Mouse (Mus musculus) ovary, postnatal 10 days (tissue): ENCODE measurements at regions not wholly inside any gene's neighbourhood (a gene's known extent, or its start where the extent isn't known, plus 50 kb on each side); places are given as distances from the start of the nearest gene placed in this dataset.

Source experiments
- DNase-seq: peaks from one replicate; pipeline ENCODE4 v3.0.0; 2022; ENCODE audit warnings: low spot score

DNA sequence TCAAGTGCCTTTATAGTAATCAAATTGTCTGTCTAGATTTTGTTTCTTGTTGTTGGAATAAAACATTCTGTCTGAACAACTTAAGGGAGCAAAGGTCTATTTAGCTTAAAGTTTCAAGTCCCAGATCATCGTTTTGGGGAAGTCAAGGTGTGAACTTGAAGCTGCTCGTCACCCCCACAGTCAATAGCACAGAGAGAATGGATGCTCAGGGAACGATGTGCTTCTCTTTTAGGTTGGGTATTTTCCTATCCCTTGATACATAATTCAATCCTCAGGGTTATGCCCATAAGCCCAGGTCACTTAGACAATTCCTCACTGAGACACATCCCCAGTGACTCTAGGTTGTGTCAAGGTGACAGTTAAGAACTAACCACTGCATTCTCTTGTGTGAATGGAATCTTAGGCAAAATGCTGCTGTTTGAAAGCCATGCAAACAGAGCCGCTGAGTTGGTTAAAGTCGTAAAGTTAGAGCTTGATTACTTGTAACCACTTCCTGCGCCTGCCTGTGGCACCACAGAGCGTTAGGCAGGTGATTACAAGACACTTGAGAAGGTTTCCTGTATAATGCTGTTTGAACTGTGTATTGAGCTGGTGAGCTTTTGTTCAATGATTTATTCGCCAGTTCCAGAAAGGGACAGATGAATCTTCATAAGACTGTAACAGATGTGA, 170.2 kb downstream of the Btg1 start:
- DNase-seq, result no peak

DNA sequence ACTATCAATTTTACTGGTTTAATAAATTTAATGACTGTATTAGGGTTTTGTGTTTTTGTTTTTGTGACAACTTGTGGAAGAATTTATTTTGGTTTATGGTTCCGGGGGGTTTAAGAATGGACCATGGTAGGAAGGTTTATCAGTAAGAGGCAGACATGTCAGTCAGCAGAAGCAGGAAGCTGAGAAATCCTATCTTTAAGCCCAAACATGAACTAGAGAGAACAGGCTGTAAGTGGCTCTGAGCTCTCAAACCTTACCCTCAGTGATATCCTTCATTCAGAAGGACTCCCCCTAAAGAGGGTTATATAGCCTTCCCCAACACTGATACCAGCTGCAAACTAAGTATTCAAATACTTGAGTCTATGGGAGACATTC, 170.8 kb downstream of the Btg1 start:
- no peak for DNase-seq

DNA sequence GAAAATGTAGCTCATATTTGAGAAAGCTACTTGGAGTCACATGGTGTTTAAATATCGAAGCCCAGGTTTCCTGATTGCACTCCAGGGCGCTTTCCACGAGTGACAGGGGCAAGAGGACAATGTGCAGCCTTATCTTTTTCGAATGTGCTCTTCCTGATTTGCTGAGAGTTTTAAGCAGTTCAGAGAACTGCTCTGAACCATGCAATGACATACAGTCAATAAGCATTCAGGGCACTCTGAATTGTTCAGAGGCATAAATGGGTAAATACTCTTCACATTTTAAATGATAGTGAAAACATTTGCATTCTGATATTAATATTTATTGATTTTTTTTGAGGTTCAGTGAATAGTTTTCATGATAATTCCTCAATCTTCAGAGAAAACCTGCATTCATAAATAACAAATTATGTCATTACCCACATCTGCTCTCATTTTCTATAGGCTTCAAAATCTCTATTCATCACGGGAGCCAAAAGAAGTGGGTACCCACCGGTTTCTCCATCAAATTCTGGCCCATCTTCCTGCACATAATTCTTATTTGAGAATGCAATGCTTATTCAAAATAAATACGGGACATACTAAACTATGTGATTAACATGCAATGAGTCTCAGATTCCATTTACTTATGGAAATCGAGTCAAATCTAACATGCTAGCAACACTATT, 171.7 kb downstream of the Btg1 start:
- DNase-seq, result no peak

DNA sequence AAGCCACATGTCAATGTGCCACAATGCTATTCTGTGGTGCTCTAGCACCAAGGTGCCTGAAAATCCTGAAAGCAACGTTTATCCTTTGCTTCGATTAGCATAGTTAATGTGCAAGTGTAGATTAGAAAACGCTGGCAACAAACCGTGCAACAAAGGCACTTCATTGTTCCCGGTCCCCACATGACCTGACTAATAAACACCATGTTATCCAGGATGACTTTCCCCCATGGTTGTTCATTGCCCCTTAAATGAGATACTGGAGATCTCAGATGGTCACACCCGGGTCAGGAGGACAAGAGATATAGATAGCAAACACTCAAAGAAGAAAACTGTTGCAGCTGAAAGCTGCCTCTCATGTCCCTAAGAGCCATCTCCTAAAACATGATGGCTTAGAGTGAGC, 180.3 kb downstream of the Btg1 start:
- no peak for DNase-seq

DNA sequence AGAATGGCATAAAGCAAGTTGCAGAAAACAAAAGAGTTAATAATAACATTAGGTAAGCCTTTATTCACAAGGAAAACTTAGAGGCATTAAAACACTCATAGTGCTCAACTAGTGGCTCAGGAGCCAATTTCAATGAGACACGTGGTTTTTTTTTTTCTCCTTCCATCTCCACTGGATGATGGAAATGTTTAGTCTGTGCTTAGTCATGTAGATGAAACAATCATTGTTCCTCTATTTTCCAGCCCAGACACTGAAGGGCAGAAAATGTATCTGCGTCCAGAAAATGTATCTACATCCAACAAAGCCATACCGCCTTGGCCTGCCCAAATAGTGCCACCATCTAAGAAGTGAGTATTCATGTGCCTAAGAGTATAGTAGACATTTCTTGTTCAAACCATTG, 184.0 kb downstream of the Btg1 start:
- DNase-seq, result no peak

DNA sequence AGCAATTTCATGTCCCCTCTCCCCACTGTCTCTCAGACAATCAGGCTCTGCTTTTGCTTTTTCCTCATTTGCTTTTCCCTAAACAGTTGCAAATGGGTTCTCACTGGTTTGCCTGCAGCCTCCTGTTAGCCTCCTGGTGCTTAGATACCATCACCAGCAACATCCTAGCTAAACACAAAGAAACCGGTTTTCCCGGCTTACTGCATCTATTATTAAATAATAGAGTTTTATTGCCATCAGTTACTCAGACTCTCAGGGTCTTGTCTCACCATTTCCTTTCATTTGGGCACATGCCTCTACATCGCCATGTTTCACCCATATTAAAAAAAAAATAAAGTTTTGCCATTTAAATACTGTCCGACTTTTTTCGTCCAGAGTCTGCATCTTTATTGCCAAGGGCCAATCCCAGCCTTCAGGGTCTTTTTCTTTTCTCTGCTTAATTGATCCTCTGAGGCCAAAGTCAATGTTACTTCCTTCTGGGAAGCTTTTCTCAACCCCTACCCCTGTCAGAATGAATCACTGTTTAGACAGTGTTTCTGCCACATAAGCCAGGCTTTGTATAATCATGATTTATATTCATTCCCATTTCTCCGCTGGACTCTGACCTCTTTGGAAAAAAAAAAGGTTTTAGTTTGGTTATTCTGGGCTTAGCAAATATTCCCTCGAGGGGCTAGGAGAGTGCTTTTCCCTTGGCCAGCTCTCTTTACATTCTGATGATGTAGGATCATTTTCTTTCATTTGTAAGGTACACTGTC, 187.4 kb downstream of the Btg1 start:
- no peak for DNase-seq

DNA sequence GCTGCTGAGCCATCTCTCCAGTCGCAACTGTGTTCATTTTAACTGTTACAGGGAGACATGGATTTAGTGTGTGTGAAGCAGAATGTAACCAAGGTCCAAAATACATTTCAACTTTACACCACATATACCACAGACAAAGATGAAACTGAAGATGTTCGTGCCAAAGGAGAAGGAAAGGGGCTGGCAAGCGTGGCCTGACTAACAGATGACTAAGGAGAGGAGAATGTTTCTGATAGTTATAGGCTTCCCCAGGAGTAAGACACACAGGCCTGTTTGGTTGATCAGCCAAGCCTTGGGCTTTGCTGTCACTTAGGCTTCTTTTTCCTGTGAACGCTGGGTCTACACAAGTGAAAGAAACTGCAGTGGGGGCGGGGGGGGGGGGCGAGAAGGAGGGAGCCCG, 189.8 kb downstream of the Btg1 start:
- DNase-seq, result no peak

DNA sequence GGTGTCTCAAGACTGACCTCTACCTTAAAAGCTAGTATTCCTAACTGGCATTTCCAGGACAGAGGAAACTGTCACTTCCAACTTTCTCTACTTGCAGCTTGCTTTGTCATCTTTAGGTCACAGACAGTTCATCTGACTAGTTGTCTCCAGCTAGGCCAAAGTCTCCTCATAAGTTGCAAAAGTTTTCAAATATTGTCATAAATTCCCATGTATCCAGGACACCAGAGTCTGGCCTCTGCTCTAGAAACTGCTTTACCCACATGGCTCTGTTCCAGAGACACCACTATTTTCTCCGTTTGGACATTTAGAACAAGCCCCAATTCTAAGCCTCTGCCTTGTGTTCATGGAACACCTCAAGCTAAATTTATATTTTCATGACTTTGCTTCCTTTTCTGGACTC, 205.0 kb downstream of the Btg1 start:
- no peak for DNase-seq

DNA sequence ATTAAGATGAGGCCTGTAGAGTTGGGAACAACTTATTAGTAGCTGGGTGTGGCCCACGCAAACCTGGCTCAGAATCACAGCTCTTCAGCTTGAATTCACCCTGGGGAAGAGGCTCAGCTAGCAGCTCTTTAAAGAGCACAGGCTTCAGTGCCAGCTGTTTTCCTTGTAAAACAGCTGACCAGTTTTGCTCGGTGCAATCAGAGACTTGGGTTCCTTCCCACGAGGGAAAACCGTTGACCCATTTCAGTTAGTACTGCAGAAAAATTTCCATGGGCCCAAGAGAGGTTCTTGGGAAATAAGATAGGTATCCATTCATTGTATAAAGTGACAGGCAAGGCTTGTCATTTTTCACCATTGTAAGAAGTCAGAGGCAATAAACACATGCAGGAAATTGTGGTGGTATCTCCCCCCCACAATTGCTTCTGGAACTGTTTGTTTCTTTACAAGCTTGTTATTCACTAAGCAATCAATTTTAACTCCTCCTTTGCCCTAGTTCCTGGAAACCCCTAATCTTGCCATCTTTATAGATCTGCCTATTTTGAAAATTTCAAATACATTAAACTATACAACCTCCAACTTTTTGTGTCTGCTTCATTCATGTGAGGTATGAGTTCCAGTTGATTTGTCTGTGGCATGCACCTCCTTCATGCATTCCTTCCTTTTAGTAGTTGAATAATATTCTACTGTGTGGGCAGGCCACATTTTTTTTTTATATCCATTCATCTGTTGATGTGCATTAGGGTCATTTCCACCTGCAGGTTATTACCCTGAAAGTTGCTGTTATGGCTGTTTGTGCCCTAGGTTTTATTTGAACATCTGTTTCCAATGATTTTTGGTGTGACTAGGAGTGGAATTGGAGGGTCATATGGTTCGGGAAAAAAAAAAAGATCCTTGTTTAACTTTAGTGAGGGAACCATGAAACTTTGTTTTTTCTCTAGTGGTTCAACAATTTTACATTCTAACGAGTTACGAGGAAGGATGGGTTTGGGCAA, 205.8 kb downstream of the Btg1 start:
- DNase-seq, result no peak

DNA sequence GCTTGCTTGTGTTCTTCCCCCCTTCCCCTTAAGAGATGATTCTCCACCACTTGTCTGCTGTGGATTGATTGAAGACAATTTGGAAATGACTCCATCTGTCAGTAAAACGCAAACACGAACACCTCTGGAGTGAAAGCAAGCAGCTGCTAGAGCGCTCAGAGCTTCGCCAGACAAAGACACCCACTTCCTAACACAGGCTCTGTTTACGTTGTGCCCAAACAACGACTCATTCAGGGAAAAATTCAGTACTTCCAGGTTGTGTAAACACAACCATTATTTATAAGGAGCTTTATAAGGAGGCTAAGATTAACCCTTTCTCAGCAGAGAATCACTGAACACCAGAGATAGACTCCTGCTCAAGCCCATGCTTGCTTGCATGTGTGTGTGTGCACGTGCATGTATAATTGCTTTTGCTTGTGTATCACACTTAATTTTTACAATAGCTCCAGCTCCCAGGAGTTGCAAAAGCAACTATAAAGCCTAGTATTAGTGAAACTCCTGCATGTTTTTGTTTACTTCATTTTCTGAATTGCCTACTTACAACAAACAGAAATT, 209.5 kb downstream of the Btg1 start:
- no peak for DNase-seq

DNA sequence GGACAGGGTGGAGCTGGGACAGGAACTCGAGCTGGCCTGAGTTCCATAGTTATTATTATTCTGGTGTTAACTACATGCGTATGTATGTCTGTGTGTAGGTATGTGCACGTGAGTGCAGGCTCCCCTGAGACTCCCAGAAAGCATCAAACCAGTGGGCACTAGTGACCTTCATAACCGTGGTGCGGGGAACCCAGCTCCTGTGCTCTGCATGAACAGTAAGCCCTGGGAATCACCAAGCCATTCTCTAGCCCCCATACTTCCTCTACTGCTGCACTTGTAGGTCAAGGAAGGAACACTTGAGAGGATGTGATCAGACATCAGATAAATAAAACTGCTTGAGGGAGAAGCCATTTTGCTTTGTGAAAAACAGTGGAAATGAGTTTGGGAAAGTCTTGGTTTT, 211.2 kb downstream of the Btg1 start:
- no peak for DNase-seq

DNA sequence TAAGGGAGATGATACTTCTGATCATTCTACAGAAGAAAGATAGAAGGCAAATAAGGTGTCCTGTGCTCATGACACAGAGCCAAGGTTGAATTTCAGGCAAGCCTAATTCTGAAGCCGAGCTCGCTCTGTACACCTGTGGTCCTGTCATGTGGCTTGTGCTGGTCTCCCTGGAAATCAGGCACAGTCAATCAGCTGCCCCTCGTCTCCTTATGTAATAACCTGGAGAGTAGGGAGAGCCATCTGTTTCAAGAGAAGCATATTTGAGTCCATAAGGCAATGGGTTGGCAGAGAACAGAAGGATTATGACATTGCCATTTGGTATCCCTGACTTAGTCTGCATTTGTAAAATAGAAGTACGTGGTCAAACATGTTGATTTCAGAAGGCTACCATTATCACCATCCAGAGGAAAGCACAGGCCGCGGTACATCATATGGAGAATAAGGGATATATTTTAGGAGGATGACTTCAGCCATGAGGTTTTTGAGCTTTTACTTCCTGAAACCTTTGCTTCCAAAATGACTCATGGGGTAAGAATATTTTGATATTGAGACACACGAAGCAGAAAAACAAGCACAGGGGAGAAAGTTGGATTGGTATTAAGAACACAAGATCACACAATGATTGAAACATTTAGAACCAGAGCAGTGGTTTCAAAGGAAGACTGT, 211.9 kb downstream of the Btg1 start:
- no peak for DNase-seq

DNA sequence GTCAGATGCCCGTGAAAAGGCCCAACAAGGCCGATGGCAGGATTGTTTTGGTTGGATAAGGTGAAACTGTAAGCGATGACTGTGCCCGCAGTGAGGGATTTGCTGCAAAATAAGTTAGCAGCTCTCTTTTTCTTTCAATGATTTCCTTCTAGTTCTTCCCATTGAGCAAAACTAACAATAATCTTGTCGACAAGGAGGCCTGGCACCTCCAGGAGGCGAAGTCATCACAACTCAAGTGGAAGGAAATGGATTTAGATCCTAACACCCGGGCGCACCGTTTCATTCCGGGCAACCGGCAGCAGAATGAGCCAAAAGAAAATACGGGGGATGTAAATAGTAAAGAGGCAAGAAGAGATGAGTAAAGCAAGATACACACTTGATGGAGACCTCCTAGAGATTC, 214.3 kb downstream of the Btg1 start:
- no peak for DNase-seq

DNA sequence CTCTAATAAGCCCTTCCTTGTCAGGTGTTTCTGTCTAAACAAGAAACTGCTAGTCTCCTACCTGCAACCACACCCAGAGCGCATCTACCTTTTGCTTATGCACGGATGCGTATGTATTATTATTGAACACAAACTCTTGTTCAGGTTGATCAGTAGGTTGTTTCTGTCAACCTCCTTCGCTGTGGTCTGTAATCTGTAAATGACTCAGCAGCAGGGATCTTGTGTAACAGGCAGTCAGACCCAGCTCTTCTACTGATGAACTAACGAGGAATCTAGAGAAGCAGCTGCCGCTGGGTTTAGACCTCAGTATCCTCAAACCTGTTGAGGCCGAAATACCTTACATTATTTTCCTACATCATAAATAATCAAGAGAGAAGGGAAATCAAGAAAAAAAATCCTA, 220.4 kb downstream of the Btg1 start:
- DNase-seq, result no peak

DNA sequence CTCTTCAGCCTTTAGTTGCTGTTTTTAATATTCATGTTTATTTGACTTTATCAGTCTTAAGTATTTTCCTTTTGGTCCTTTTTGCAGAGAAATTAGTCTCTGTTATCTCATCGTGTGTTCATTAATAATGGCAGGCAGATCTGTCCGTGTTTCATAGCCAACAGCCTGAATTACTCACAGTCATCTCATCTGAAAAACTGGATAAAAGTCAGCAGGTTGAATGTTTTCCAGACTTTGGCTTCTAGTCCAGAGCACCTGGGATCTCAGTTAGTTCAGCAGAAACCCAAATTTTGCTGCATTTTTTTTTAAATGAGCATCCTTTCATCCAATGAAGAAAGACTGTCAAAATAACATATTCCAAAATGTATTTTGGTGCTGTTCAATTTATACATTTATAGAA, 224.3 kb downstream of the Btg1 start:
- no peak for DNase-seq

DNA sequence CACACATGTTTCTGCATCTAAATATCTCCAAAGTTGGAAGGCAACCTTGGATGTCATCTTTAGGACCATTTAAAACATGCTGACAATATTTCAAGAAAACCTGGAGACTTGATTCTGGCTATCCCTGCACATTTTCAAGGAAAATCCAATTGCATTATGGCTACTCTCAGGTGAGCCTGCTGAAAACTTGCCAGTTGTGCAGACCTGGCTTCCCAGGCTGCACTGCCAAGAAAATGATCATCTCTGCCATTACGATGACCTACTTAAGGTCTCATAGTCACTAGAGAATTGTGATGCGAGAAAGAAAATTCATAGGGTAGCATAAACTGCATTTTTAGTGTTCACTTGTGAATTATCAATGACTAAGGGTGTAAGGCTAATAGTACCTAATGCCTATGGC, 225.2 kb downstream of the Btg1 start:
- DNase-seq, result no peak

DNA sequence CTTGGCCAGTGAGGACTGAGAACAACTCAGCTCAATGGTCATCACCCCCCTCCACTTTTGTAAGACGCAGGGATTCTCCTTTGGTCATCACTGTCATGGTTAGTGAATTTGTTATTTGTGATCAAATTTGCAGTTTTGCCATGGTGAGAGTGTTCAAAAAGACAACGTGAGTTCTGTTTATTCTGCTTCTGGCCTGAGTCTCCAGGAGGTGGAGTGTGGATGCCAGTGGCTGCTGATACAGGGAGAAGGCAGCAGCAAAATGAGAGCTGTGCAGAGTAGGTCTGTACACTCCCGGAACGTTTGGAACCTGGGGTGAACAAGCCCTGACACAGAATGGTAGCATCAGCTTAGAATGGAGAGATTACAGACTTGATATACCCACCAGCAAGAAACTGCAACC, 229.1 kb downstream of the Btg1 start:
- no peak for DNase-seq

DNA sequence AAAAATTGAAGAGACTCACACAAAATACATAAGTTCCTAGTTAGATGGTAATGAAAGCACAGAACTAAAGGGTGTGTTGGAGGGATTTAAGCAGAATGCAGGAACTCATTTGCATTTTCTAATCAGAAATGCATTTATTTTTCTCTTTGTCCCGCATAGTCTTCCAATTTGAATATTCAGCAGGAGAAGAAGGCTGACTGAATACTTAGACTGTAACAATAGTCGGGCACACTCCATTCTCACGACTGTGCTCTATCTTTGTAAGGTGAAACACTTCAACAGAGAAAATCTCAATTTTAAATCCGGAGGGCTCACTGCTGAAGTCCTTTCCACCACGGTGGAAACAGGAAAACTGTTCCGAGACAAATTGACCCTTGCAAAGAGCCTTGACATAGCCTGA, 230.2 kb downstream of the Btg1 start:
- no peak for DNase-seq

DNA sequence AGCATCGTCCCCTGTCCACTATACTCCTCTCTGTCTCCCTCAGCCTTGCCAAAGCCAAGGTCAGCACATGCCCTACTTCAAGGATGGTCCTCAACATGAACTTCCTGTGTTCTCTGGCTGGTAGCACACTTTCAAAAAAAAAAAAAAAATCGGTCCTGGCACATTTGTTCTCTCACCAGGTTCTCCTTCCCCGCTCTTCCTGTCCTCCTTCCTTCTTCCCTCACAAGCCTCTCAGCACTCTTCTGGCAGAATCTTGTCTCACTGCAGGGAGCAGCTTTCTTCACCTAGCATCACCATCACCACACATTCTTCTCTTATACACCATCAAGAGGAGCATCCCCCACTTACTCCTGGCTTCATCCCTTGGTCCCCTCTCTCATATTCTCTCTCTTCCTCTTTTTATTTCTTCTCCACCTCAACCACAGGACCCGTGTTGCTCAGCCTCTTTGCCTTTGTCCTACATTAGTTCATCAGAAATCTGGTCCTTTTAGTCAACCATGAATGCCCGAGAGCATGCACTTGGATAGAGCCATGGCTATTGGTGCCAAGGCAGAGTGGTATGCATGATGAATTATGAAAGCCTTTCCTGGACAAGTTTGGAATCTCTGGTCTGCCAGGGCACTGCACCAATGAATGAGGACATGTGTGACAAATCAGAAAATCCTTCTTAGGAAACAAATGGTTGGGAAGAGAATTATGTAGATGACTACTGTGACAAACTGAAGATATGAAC, 230.8 kb downstream of the Btg1 start:
- no peak for DNase-seq

DNA sequence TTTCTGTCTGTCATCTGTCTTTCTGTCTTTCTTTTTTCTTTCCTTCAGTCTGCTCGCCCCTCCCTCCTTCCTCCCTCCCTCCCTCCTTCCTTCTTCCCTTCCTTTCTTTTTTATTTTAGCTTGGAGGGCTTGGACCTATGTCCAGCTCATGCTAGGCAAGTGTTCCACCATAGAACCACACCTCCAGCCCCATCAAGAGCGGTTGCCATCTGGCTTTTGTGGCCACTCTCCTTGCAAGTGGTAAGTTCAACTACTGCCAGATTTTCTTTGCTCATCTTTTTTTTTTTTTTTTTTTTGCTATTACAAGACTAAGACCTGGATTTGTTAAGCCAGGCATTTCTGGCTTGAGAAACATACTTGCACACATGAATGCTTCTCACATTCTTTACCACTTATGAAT, 231.7 kb downstream of the Btg1 start:
- DNase-seq, result no peak

DNA sequence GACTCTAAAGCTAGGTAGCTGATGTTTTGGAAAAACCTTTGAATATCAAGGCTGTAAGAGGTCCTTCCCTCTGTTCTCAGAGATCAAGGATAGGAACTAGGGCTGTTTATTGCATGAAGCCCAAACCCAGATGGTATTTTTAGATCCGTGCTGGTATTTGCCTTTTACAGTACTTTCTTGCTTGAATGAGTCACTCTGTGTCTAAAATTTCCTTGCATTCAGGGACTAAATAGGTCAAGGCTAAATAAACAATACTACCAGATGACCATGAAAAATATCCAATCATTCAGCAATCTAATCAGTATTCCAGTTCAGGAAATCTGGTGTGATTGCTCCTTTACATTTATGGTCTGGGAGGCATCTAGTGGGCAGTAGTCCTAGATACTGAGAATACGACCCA, 243.6 kb downstream of the Btg1 start:
- DNase-seq, result no peak
